Mouse (Mus musculus): ENCODE measurements around the gene Trim56.

Trim56 gene

DNA sequence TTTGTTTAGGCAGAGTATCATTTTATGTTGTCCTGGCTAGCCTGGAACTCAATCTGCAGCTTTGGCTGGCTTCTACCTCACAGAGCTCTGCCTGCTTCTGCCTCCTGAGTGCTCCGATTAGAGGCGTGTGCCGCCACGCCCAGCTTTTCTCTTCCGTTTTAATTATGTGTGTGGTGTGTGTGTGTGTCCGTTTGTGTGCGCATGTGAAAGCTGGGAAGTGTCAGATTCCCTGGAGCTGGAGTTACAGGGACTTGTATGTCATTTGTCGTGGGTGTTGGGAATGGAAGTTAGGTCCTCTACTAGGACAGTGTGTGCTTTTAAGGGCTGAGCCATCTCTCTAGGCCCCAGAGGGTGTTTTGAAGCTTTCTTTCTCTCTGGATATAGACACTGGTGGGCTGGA lies 42.9 kb downstream of the Trim56 start:
- DNase-seq: no peak

DNA sequence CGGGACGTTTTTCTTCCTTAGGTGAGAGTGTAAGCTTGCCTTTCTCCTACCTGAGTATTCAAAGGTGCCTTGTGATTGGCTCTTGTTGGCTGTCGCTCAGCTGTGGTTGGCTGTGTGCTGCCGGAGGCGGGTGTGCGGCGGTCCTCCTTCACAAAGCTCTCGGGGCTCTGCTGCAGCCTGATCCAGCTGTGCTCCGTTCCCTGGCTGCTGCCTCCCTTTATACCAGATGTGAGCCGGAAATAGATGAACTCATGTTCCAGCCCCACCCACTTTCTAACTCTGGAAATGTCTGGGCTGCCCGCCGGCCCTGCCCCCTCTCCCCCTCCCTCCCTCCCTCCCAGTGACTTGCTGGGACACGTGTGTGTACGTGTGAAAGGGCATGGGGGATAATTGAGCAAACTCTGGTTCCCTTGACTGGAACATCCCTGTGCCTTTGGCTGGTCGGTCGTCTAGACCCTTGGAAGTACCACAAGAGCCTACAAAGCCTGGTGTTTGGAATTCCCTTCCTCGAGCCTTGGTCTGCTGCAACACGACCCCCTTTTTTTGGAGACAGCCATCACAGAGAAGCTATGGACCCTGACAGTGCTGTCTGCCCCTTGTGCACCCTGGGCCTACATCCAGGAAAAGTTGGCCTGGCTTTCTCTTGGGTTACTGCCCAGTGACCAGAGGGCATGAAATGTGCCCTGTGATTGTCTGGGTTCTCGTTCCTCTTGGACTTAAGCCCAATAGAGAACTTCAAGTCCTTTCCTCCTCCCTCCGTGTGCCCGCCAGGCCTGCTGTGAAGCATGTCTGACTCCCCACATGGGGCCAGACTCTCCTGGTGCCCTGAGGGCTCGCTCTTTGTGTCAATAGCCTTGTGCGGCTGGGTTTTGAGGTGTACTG lies 43.7 kb downstream of the Trim56 start, which contains the start of gene Serpine1:
TSS of gene Serpine1 (minus strand) at position 190 of the 882 bp plus-strand sequence.
- peak; percentile 44 for DNase-seq

DNA sequence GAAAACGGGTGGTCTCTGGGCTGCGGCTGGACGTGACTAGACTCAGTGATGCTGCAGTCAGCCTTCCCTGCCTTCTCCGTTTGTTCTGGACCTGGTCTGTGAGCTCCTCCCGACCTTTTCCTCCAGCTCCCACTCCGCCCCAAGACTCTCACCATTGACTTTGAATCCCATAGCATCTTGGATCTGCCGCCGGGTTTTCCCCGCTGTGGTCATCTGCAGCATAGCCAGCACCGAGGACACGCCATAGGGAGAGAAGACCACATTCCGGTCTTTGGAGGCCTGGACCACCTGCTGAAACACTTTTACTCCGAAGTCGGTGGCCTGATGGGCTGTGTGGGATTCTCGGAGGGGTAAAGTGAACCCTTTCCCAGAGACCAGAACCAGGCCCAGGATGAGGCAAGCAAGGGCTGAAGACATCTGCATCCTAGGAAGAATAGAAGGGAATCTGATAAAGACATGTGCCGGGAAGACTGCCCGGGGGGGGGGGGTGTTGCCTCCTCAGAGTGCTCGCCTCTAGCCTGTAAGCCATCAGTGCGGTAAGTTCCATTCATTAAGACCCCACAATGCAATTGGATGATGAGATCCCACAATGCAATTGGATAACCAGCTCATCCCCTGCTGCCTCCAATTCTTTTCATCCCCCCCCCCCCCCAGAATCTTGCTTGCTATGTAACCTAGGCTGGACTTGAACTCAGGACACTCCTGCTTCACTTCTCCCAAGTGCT lies 45.0 kb downstream of the Trim56 start:
- DNase-seq: no peak

DNA sequence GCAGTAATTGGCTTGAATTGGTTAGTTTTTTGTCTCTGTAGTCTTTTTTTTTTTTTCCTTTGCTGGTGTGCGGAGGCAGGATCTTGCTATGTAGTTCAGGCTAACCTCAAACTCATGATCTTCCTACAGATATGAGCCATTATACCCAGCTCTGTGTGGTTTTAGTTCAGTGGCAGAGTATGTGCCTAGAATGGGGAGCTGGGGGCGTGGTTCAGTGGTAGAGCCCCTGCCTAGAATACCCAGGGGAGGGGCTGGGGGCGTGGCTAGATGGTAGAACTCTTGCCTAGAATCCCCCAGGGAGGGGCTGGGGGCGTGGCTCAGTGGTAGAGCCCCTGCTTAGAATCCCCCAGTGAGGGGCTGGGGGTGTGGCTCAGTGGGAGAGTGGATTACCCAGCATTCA lies 47.3 kb downstream of the Trim56 start:
- no peak for DNase-seq

DNA sequence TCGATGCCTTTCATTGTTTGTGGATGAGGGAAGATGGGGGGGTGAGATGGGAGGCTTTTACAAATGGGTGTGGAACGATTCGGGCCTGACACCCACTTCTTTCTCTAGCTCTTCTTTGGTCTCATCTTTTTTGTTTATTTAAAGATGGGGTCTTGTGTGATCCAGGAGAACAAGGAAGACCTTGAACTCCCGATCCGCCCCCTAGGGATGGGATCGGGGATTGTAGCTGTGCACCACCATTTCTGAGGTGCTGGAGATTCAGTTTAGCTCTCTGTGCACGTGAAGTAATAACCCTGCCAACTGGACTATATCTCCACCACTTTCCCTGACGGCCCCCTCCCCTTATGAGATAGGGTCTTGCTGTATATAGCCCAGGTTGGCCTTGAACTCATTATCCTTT lies 50.1 kb downstream of the Trim56 start:
- DNase-seq: no peak

DNA sequence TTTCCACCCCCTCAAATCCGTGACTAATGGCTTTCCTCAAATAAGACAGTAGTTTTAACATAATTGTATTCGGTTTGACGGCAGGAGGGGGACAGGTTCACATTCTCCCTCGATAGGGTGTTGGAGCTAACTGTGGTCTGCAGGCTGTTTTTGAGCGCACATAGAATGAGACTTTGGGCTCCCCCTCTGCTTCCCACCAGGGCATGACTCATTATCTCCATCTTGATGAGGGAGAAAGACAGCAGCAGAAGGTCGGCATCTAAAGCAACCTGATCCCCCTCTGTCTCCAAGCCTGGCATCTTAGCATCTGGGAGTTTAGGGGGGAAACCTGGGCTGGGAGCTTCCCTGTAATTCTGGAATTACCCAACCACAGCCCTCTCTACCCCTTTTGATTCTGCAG lies 50.6 kb downstream of the Trim56 start:
- no peak for DNase-seq

DNA sequence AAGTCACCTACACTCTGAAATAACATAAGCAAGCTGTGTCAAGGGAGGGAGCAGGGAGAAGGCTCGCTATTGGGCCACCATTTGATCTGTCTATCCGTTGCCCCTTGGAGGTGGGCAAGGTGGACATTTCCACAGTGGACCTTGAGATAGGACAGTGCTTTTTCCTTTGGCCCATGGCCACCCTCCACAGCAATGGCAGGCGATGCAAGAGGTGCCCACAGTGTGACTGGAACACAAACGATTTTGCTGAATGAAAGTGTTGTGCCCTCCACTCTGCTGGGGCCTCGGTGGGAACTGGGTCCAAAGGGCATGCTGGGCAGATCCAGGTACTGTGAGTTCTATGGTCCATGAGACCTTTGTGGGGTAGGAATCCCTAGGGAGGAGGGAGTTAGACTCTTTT lies 53.4 kb downstream of the Trim56 start:
- DNase-seq: no peak

DNA sequence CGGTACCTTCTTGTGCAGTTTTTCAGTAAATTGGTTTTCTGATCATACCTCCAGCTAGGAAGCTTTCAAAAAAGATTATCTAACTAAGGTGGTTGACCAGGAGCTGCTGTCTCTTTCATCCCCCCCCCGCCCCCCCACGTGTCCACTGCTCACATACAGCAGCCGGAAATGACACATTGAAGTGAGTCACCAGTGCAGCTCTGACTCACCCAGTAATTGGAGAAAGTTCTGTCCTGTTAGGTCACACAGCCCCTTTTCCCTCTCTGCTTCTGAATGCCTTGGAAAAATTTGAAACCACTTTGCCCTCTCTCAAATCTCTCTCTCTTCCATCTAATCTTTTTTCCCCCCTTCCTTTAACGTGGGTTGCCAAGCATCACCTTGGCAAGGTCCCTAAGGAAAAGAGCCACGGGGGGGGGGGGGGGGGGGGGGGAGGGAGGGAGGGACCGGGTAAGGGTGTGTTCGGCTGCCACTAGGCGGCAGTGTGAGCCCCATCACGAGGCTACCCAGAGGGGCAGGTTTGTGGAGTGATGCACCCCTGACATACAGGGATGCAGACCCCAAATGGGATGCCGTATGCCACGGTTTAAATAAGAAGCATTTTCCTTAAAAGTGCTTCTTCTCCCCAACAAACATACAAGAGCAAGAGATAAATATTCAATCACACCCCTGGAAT lies 54.1 kb downstream of the Trim56 start:
- DNase-seq: no peak
